Mouse (Mus musculus): ENCODE data around the gene Slc22a4.
"Not testable (repeated sequence)": the region's sequence is repeated elsewhere in the genome, so short reads cannot be mapped to it uniquely, and the experiment has no call there.

The Slc22a4 gene

DNA sequence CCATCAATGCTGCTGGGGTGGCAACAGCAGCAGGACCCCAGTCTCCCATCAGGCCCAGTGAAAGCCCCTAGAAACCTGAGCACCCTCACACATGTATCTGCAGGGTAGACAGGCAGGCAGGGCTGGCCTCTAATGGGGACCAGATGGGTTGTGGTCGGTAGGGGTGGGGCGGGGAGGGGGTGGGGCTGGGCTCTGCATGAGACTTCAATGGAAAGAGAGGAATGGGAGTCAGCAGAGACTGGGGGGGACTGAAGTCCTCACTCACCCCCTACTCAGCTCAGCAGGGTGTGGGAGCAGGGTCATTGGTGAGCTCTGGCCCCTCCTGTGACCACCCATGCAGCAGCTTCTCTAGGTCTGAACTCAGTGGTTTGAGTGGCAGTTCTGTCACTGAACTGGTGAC is 29.5 kb upstream of the Slc22a4 start:
- no peak for DNase-seq (ENCODE audit: low spot score in 2 of 2)

DNA sequence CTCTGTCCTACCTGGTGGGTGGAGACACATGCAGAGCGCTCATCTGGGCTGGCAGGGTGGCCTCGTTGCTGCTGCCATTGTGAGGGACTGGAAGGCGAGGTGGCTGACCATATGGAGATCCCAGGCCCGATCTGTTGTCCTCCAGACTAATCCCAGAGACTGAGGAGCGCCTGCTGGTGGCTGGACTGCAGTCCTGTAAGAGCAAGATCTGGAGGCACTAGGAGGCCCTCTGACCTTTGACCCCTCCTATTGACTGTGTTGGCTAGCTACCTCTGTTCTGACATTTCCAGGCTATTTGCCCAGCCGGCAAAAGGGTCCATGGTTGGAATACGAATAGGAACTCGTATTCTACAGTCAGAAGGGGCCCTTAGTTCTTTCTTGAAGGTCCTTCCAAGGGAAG is 28.2 kb upstream of the Slc22a4 start:
- DNase-seq (ENCODE audit: low spot score in 2 of 2) = no peak

- no peak for DNase-seq (ENCODE audit: low spot score in 2 of 2)
Measured at GRCm38 (mm10) chr11:54054257-54054656, 26.4 kb upstream of the Slc22a4 start.

GRCm38 (mm10) chr11:54053090-54053489 is 25.2 kb upstream of the Slc22a4 start:
- DNase-seq (ENCODE audit: low spot score in 2 of 2) = no peak

DNA sequence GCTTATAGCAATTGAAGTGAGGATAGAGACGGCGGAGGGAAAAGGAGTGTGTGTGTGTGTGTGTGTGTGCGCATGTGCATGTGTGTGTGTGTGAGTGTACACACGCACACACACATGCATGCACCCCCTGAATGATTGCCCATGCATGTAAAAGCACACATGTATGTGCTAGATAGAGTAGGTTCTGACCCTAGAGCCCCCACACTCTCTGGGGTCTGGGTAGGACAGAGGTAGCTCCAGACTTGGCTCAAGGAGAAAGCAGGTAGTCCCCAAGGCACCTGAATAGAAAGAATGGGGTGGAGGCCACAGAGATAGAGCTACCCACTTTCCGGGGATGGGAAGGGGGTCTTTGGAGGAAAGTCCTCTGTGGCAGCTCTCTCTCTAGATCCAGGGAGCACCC is 24.2 kb upstream of the Slc22a4 start:
- DNase-seq (ENCODE audit: low spot score in 2 of 2) = no peak

DNA sequence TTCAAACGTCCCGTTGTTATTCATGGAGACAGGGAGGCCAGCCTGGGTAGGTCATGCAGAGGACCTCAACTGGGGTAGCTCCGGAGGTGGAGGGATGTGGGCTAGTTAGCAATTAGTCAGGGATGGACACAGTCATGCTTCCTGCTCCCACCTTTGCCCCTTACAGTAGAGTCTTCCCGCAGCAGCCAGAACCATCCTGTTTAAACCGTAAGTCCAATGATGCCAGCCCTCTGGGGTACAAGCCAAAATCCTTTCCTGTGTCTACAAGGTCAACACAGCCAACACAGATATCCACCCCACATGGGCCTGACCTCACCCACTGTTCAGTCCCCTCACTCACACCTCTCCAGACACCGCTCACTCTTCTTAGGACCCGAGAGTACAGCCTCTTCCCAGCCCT is 23.3 kb upstream of the Slc22a4 start:
- no peak for DNase-seq (ENCODE audit: low spot score in 2 of 2)

GRCm38 (mm10) chr11:54050205-54050604 is 22.3 kb upstream of the Slc22a4 start:
- DNase-seq (ENCODE audit: low spot score in 2 of 2) = no peak

DNA sequence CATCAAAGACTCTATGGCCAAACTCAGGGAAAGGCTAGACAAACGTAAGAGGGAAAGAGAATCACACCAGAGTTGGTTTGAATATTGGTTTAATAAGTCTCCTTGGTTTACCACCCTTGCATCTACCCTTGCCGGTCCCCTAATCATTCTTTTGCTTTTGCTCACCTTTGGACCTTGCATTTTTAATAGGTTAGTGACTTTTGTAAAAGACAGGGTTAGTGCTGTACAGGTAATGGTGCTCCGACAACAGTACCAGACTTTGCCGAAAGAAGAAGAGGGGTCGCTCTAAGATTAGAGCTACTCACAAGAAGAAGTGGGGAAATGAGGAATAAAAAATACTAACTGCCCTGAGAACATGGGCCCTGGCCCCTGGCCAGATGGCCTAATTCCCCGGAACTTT is 12.8 kb upstream of the Slc22a4 start:
- DNase-seq (ENCODE audit: low spot score in 2 of 2) = no peak

- not testable (repeated sequence) for DNase-seq (ENCODE audit: low spot score in 2 of 2)
Measured at GRCm38 (mm10) chr11:54032872-54033271, 5.0 kb upstream of the Slc22a4 start.

- no peak for DNase-seq (ENCODE audit: low spot score in 2 of 2)
Measured at GRCm38 (mm10) chr11:54028997-54029396, 1.1 kb upstream of the Slc22a4 start.

DNA sequence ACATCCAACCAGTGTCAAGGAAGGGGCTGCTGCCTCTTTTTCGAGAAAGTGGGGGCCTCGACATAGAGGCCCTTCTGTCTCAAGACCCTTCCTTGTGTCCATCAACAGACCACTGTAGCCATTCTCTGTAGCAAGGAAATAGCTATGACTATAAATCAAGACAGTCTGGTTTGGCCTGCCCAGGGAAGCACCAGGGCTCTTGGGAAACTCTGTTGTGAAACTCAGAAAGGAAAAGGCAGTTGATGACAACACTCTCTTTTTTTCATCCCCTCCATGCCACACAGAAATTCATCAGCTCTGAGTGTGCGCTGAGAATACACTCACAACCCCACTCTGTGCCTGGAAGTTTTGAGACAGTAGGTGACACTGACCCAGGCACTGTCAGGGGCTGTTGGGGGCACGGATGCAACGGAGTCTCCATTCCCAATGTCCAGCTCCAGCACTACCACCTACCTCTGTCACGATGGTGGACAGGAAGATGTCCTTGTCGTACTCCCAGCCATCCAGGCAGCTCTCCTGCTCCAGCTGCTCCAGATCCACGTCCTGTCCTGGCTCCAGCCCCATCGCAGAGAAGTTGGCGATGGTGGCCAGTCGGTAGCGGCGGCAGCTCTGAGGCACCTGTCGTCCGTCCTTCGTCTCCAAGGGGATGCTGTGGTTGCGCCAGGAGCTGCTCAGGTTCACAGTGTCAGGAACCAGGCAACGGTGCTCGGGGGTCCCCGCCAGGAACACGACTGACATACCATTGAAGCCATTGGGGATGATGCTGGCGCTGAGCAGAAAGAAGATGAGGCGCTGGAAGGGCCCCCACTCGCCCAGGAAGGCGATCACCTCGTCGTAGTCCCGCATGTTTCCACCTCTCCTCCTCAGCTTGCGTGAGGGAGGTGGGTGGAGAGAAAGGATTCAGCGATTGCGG is 503 bp downstream of the Slc22a4 start:
- no peak for DNase-seq (ENCODE audit: low spot score in 2 of 2)

- no peak for DNase-seq (ENCODE audit: low spot score in 2 of 2)
Measured at GRCm38 (mm10) chr11:54026491-54027041, 1.3 kb downstream of the Slc22a4 start.

- no peak for DNase-seq (ENCODE audit: low spot score in 2 of 2)
Measured at GRCm38 (mm10) chr11:54021396-54022093, 6.3 kb downstream of the Slc22a4 start.

- DNase-seq (ENCODE audit: low spot score in 2 of 2) = no peak
Measured at GRCm38 (mm10) chr11:54018893-54019732, 8.8 kb downstream of the Slc22a4 start.

DNA sequence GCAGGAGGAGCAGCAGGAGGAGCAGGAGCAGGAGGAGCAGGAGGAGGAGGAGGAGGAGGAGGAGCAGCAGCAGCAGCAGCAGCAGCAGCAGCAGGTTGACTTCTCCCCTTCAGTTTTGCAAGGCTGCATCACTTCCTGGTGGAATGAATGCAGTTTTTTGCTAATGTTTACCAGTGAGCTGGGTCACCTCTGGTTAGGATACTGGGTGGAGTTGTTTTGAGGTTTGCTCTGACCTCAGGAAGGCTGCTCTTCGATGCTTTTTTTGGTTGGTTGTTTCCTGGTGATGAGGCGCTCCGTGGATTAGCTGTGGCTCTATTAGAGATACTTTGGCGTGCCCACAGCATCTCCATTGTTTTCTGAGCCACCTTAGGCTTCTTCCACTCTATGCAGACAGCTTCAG is 10.3 kb downstream of the Slc22a4 start:
- DNase-seq (ENCODE audit: low spot score in 2 of 2) = no peak

DNA sequence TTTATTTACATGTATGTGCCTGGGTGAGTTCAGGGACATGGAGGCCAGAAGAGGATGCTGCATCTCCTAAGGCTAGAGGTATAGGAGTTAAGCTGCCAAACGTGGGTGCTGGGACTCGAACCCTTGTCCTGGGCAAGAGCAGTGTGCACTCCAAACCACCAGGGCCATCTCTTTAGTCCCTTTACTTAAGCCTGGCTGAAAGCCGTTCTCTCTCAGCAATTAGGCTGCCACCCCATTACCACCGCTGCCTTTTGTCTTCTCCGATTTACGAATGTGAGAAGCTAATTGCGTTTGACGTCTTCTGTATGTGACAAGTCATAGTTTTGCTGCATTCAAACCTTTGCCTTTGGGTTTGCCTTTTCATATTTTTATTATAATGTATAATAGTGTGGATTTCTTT is 11.8 kb downstream of the Slc22a4 start:
- DNase-seq (ENCODE audit: low spot score in 2 of 2) = no peak

GRCm38 (mm10) chr11:54012961-54013360 is 14.9 kb downstream of the Slc22a4 start:
- DNase-seq (ENCODE audit: low spot score in 2 of 2) = no peak

- DNase-seq (ENCODE audit: low spot score in 2 of 2) = no peak
Measured at GRCm38 (mm10) chr11:54011255-54011654, 16.6 kb downstream of the Slc22a4 start.

- DNase-seq (ENCODE audit: low spot score in 2 of 2) = no peak
Measured at GRCm38 (mm10) chr11:54008416-54008920, 19.4 kb downstream of the Slc22a4 start.

GRCm38 (mm10) chr11:54007717-54008116 is 20.2 kb downstream of the Slc22a4 start:
- no peak for DNase-seq (ENCODE audit: low spot score in 2 of 2)

DNA sequence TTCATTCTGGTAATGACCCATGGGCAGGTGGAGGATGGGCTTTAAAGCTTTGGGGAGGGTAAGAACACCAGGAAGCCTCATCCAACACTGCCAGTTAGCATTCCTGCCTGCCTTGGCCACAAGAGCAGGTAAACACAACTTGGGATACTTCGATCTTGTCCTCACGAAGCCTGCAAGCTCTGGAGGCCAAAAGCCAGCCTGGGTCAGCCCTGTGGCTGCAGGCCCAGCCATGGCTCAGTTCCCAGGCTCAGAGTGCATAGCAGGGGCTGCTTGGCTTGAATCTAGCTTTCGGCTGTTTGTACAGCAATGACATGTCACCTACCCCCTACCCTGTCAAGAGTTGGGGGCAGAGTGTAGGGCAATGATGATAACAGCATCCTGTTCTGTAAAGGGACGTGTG is 21.0 kb downstream of the Slc22a4 start:
- DNase-seq (ENCODE audit: low spot score in 2 of 2) = no peak

- DNase-seq (ENCODE audit: low spot score in 2 of 2) = not testable (repeated sequence)
Measured at GRCm38 (mm10) chr11:54006362-54006761, 21.5 kb downstream of the Slc22a4 start.

Measured in natural killer cell, adult 2 months (primary cell).